Mouse (Mus musculus) adipose tissue, adult 10 weeks (tissue): ENCODE measurements around the gene Cldn34b2. TPM values are rescaled to one million over a fixed set of nuclear protein-coding genes. Genes with fewer than 3 reads are reported as not detected.

ENCODE experiments used
- polyA plus RNA-seq: library from polyadenylated mRNA; stranded (reverse); fragments of 350-450 nt; fragmentation: Illumina TruSeq; extraction: RNeasy Lipid Tissue Mini Kit (QIAGEN cat#74804); gene quantifications from one replicate; pipeline ENCODE4 v1.2.3, GENCODE M21; 2014; ENCODE audit warnings: low read depth, low replicate concordance

Cldn34b2 gene
- polyA plus RNA-seq = not detected

GRCm38 (mm10) chrX:155128312-155128711, at the start of gene Cldn34b2:
TSS of gene Cldn34b2 (minus strand) at chrX:155128412.

GRCm38 (mm10) chrX:155093566-155093965, 34.6 kb downstream of the Cldn34b2 start, which contains the start of gene Magea2:
TSS of gene Magea2 (minus strand) at chrX:155093666.

GRCm38 (mm10) chrX:155089693-155090092, 38.5 kb downstream of the Cldn34b2 start, which contains the start of gene Magea1:
TSS of gene Magea1 (minus strand) at chrX:155089793.

Other genes starting within 250 kb of the Cldn34b2 start
- gene Cldn34b1, start 238.1 kb downstream of the Cldn34b2 start, polyA plus RNA-seq = not detected
- not detected for gene Magea6, start 192.4 kb downstream of the Cldn34b2 start, polyA plus RNA-seq
- not detected for gene Magea3, start 178.9 kb downstream of the Cldn34b2 start, polyA plus RNA-seq
- gene Magea8, start 132.6 kb downstream of the Cldn34b2 start, polyA plus RNA-seq = not detected
- not detected for gene Magea5, start 65.3 kb downstream of the Cldn34b2 start, polyA plus RNA-seq
- gene Magea1, start 38.6 kb downstream of the Cldn34b2 start, polyA plus RNA-seq = not detected
- gene Magea2, start 34.7 kb downstream of the Cldn34b2 start, polyA plus RNA-seq = not detected
- gene Sat1, start 88.0 kb upstream of the Cldn34b2 start, polyA plus RNA-seq = 513 TPM
- 79.5 TPM for gene Acot9, start 134.0 kb upstream of the Cldn34b2 start, polyA plus RNA-seq
- gene Prdx4, start 212.3 kb upstream of the Cldn34b2 start, polyA plus RNA-seq = 55.0 TPM